Mouse (Mus musculus): ENCODE data around the gene Gm38394.

Gm38394 gene

DNA sequence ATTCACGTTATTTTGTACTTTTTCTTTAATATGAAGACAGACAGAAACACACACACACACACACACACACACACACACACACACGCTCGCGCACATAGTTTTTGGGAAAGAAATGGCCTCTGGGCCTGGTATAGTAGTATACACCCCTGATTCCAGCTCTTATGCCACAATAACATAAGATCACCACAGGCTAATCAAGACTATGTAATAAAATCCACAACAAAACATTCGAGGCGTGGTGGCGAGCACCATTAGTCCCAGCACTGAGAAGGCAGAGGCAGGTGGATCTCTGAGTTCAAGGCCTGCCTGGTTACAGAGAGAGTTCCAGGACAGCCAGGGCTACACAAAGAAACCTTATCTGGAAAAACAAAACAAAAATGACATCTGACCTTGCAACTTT lies 1.8 kb upstream of the Gm38394 start:
- no peak for DNase-seq

DNA sequence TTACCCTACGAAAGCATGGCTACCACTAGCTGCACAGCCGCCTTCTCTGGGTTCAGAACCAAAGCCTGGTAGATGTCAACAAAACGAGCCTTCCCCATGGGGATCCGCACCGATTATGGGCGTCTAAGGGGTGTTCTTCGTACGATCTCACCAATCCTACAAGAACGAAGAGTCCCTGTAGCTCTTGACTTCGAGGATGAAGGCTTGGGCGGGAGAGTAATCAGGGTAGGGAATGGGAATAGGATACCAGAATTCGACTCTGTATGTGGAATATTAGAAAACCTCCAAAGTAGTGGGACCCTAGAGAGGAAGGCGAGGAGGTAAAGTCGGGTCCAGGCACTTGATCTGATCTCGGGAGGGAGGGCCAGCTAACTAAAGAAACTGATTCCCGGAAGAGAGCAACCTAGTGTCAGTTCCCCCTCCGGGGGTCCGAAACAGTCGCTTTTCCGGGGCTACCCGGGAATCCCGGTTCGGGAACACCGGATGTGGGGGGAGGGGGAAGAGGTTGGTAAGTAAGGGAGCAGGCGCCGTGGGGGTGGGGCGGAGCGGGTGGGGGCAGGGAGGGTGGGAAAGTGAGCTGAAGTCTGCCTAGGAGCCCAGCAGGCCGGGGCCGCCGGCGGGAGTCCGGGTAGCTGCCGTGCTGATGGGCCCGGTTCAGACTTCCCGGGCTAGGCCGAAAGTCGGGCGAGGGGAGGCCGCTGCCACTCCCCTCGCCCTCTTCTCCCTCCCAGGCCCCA lies 484 bp downstream of the Gm38394 start, which contains the start of gene Zbed6:
Gene Zbed6, minus strand, starts transcription at position 420 of the 737 bp plus-strand sequence.
- peak; percentile 70 for DNase-seq

DNA sequence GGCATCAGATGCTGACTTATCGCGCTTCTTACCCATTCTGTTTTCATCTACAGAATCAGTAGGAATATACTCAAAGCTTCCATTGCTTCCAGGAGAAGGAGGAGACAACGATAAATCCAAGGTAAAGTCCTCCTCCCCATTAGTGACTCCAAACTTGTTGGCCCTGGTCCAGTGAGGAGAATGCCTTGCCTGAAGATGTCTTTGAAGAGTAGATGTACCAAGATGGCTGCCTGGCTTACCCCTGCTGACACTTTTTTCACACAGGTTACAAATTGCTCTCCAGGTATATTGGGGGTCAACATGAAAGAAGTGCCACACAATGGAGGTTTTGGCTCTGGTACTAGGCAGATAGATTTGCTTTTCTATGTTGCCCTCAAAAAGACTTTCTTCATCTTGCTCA lies 2.2 kb downstream of the Gm38394 start:
- DNase-seq: peak; percentile 30

DNA sequence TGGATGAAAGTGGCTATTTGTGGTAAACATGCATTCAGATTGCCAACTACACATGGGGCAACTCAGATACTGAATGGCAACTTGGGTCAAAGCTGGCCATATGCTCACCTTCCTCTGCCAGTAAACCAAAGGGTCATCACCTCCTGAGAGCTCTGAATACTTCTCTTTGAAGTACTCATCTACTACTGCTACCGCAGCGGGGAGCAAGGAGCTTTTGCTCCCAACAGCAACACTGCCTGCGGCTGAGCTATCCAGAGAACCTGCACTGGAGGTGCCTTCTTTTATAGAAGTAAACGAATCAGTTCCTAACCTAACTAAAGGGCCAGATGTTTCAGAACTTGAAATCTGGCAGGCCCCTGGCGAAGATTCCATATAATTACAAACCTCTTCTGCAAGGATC lies 4.3 kb downstream of the Gm38394 start:
- no peak for DNase-seq

DNA sequence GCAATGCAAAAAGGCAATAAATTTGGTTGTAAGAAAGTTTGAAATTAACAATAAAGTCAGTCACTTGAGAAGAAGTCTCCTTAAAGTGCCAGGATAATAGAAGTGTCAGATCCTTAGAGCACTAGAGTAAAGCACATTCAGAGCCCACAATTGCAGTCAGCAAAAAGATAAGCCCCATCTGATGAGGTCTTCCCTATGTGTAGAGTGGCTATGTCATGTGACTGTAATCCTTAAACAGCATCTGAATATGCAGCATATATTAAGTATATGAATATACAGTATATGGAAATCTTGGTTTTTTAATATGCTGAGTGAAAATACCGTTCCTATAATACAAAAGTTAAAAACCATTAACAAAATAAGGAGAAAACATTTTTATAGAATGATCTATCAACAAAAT lies 8.1 kb downstream of the Gm38394 start:
- no peak for DNase-seq

DNA sequence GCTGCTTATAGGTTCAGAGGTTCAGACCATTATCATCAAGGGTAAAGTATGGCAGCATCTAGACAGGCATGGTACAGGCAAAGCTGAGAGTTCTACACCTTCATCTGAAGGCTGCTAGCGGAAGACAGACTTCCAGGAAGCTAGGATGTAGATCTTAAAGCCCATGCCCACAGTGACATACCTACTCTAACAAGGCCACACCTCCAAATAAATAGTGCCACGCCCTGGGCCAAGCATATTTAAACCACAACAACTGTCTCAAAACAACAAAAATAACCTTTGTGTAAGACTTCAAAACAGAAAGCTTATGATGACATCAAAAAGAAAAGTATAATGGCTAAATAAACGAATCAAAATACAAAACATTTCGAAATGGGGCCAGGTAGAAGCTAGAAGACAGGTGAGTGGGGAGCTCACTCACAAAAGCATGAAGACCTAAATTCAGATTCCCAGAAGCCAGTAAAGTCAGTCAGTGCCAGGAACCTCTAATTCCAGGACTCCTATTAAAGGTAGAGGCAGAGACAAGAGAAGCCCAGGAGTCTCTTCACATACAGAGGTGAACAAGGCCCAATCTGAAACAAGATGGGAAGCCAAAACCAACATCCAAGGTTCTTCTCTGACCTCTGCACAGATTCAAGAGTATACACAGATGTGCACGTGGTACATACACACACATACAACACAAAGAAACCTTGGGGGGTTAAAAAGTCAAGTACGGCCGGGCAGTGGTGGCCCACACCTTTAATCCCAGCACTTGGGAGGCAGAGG lies 10.6 kb downstream of the Gm38394 start:
- no peak for DNase-seq

DNA sequence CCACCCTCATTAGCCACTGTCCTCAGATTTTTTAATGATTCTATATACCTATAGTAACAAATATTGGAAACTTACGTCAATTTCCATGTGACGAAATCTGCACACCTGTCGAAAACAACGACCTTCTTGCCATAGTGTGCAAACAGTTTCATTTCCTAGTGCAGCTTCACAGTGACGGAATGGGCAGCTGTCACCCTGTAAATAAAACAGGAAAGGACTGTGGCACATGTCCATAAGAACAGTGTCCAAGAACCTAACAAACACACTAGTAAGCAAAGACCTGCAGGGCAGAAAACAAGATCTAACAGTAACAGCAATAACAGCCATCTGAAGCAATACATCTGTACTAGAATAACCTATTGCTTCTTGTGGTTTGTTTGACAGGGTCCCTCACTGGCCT lies 15.5 kb downstream of the Gm38394 start:
- DNase-seq: no peak

DNA sequence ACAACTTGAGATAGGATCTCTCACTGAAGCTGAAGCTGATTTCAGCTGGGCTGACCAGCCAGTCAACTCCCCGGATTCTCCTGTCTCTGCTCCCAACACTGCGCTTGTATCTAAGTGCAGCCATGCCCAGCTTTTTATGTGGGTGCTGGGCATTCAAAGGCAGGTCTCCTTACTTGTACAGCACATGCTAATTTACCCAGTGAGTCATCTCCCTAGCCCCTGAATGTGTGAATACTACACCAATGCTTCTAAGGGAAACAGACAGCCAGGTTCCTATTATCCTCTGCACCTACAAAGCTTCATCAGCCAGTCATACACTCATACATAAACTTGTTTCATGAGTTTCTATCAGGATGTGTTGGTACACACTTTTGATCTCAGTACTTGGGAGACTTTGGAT lies 20.0 kb downstream of the Gm38394 start:
- no peak for DNase-seq

DNA sequence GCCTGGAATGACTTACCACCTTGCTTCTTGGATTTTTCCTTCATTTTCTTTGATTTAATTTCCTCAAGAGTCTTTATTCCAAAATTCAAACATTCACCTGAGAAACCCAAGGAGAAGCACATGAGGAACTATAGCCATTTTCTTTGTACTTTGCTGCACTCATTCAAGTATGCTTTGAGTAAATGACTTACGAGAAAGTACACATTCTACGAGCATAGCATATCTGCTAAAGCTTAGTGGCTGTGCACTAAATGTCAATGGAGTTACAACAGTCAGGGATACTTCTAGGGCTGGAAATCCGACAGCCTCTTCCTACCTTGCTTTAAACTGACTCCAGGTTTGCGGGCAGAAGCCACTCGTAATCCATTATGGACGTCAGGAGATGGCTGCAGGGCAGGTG lies 22.6 kb downstream of the Gm38394 start:
- DNase-seq: no peak

DNA sequence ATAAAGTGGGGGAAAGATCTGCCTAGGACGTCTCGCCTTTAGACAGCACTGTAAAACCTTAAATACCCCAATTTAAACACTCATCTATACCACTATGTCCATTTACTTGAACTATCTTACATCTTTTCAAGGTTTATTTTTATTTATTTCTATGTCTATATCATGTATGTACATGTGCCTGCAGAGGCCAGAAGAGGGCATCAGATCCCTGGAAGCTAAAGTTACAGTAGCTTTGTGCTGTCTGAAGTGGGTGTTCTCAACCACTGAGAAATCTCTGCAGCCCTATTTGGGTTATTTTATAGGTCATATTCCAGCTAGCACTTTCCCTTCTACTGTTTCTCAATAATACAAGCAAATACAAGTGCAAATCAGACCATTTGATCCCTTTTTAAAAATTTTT lies 28.9 kb downstream of the Gm38394 start:
- no peak for DNase-seq

DNA sequence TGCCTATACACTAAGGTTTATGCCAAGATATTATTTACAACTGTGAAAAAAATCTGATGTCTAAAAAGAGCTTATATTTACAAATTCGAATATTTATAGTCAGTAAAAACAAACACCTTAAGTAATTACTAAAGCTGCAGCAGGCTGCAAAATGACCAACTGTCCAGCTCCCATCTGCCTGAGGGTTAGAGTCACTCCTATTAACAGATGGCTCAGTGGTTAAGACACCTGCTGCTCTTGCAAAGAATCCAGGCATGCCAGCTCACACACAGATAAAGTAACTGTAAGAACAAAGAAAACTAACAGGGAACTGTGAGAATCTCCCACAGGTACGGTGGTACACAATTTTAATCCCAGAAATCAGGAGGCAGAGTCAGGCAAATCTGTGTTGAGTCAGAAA lies 36.1 kb downstream of the Gm38394 start:
- DNase-seq: peak; percentile 65

DNA sequence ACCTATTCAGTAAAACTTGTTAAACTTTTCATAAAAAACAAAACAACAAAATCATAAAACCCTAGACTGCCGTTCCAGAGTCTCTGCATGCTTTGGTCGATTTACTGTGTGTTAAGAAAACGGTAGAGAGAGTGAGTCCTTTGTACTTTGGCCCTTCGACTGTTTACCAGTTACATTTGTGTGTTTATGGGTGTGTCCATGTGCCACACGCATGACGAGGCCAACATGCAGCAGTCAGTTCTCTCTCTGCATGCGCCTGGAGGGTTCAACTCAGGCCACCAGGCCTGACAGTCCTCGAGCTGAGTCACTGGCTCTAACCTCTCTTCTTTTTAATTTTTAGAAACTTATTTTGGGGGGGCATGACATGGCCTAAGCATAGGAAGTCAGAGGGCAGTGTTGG lies 42.8 kb downstream of the Gm38394 start:
- DNase-seq: no peak

DNA sequence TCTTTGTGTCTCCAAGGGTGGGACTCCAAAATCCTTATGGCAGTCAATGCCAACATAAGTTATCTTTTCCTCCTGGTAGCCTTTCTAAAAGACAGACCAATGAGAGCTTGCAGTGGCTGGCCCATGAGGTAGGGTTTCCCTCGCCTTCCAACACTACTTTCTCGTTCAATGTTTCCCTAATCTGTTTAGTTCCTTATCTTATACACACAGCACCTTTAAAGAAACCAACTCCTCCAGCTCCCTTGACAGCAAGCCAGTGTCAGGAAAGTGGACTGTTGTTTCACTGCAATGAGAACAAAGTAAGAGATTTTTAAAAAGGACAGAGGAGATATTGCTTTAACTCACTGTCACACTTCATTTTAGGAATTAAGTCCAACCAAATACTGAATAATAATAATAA lies 43.2 kb downstream of the Gm38394 start:
- no peak for DNase-seq

DNA sequence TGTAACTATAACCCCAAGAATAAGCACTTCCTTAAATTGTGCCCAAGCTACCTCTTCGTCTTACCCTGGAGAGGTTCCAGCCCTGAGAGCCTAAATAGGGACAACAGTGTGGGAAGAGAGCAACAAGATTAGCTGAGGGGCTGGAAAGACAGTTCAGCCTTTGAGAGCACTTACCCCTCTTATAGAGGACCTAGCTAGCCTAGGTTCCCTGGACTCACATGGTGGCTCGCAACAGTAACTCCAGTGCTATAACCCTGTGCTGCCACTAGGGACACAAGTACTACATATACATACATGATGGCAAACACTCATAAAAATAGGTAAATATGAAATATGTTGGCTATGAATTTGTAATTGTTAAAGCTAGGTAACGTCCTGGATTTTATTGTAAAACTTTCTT lies 47.3 kb downstream of the Gm38394 start:
- no peak for DNase-seq

DNA sequence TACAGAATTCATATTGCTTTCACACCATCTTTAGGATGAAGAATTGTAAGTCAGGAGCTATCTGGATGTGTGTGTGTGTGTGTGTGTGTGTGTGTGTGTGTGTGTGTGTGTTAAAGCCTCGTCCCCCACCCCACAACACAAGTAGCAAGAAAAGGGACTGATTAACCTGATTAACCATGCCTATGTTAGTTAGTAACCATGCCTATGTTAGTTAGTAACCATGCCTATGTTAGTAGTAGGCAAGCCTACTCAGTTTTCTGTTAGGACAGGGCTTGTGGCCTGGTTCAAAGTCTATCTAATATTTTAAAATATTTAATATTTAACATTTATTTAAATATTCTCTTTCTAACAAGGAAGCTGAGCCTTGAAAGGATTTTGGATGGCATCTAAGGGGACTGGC lies 49.7 kb downstream of the Gm38394 start:
- no peak for DNase-seq

DNA sequence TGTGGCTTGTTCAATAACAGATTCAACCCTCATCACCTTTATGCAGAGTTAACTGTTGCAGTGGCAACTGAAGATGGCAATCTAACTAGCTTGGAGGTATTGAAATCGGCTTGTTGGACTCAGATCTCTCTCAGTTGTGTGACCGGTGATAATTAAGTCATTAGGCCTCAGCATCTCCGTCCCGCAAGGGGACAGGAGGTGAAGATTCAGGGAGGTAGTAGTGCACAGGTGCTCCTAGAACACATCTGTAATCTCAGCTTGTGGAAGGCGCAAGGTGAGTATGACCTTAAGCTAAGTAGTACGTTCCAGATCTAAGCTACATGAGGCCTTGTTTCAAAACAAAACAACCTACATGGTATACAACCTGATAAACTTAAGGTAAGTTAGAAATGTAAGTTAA lies 50.5 kb downstream of the Gm38394 start:
- no peak for DNase-seq

DNA sequence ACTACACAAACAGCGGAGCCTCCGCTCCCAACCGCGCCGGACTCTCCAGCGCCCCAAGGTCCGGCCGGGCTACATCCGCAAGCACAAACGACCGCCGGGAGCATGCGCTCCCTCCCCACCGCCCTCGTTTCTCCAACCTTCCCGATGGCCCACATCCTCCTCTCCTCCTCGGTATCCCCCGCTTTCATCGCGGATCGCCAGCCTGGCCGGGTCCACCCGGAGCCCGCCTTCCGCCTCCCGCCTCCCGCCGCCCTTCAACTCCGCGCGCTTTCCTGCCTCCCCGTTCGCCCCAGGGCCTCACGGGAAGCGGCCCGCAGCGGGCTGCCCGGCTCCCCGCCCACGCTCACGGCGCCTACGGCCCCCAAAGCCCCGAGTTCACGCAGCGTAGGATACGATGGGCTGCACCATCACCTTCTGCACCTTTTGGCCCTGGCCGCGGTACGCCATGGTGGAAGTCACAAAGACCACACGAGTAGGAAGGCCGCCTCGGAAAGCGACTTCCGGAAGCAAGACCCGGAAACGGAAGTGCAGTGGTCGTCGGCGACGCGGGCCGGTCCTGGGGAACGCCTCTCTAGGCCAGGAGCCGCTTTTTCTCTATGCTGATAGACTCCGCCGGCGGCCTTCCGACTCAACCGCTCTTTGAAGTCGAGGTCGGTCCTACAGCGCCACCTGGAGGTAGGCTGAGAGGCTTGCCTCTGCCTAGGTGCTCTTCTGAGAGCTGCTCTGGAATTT lies 51.2 kb downstream of the Gm38394 start, which contains the start of gene Snrpe:
Gene Snrpe, minus strand, starts transcription at position 521 of the 732 bp plus-strand sequence.
- peak; percentile 97 for DNase-seq

DNA sequence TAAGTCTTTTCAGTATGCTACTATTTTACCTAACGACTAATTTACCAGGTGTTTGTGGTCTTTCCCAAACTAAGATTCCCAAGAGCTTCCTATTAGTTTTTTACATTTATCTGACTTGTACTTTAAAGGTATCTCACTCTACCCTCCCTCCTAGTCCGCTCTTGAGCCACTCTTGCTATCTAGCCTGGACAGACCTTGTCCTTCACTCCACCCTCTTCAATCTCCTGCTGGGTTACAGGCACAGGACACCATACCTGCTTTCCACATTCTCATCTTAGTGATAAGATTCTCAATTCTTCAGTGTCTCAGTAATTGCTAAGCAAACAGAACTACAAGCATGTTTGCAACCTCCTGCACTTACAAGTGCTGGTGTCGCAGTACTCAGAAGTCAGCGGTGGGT lies 57.9 kb downstream of the Gm38394 start:
- DNase-seq: no peak

DNA sequence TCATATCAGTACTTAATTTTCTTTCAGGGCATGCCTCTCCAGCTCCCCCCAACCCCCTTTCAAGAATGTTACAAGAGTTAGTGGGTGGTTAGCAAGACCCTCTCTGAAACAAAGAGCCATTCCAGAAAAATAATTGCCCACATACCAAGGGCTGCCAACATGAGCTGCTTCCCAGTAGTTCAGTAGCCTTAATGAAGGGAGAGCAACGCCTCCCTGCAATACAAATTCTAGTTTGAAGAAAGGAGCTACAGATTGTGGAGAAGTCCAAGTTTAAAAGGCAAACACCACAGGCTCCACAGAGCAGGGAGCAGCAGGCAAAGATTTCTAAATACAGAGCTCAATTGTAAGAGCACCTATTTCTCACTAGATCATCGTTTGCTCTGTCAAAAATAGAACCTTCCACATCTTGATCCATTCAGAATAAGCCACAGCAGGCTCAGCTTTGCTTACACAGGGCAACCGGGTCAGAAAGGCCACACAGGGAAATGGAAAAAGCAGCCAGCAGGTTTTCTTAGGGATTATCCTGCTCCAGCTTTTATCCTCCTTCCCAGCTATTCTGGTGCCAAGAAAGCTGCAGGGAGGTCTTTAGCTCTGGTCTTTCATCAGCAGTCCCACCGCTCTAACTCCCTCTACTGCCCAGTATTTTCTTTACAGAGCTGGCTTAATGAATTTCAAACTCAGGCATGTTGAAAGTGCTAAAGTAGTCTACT lies 64.7 kb downstream of the Gm38394 start:
- no peak for DNase-seq

DNA sequence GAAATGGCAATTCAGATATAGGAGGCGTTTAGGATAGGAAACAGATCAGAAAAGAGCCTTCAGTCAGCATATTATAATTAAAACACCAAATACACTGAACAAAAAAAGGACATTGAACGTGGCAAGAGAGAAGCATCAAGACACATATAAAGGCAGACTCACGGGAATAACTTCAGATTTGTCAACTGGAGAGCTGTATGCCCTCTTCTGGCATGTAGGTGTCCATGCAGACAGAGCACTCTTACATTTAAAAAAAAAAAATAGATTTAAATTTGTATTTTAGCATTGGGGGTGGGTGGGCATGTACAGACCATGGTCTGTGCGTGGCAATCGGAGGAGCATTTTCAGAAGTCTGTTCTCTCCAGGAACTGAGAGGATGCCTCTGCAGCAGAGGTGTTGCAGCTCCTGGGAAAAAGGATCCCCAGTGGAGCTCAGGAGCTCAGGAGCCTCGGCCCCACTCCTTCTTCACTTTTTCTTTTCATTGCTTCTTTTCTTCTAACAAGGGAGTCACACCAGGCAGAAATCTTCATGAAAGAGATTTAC lies 75.1 kb downstream of the Gm38394 start:
- no peak for DNase-seq

DNA sequence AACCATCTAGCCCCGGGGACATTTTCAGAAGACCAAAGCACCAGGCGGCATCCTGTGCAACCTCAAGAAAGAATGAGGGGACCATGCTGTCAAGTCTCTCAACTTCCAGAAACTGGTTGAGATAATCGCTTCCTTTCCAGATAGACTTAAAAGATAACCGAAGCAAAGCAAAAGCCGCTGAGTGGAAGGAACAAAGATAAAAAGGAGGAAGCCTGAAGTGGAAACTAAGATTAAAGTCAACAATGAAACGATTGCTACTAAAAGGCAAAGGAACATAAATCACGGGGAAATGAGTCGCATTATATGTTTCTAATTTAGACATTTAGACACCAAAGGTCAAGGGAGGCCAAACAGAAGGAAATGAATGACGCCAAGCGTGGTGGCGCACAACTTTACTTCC lies 89.8 kb downstream of the Gm38394 start:
- no peak for DNase-seq
